Mouse (Mus musculus) heart, postnatal 25 days (tissue): Measurements from ENCODE around the gene Hnrnpu. TPM values are rescaled to one million over a fixed set of nuclear protein-coding genes. Genes with fewer than 3 reads are reported as not detected.
"Not testable (repeated sequence)": the region's sequence is repeated elsewhere in the genome, so short reads cannot be mapped to it uniquely, and the experiment has no call there.

Experiments used
- DNase-seq: peaks from one replicate; pipeline ENCODE4 v3.0.0; 2022; ENCODE audit warnings: low spot score
- intact Hi-C: fragments of 180-260 bp; cut with DNase I; formaldehyde crosslinking; loops from one replicate; pipeline ENCODE4 v1.15.1; 2025
- total RNA-seq, 2 experiments: library from RNA; stranded (reverse); gene quantifications; 2 replicates each; pipeline ENCODE4 v1.2.3; 2021

The Hnrnpu gene
- total RNA-seq, 2 experiments from 2014 or later = 158 to 184 TPM

GRCm38 (mm10) chr1:178318389-178319184 is 19.0 kb downstream of the Hnrnpu start, which contains the start of gene Cox20:
TSS of gene Cox20 (plus strand) at chr1:178319130.
- DNase-seq = peak; percentile 94
- intact Hi-C loops = loop anchor here (1.0 to 2.0 kb wide), 3 partner anchors 18 to 88 kb away; partner anchors contain the start of gene Efcab2

- DNase-seq = no peak
- intact Hi-C loops = loop anchor here (1.0 to 2.0 kb wide), 2 partner anchors 51 to 88 kb away; partner anchors contain the start of gene Efcab2
Measured at GRCm38 (mm10) chr1:178318002-178318388, 19.6 kb downstream of the Hnrnpu start.

- intact Hi-C loops = loop anchor here (1.0 to 2.0 kb wide), 2 partner anchors 51 to 89 kb away; partner anchors contain the start of gene Efcab2
Measured at GRCm38 (mm10) chr1:178317275-178318001, 20.2 kb downstream of the Hnrnpu start.

GRCm38 (mm10) chr1:178314236-178314635 is 23.4 kb downstream of the Hnrnpu start:
- intact Hi-C loops = no loop called here

More at GRCm38 (mm10) chr1:178317275-178318001, 20.2 kb downstream of the Hnrnpu start:
- DNase-seq = no peak

GRCm38 (mm10) chr1:178313039-178313597 is 24.5 kb downstream of the Hnrnpu start:
- no peak for DNase-seq
- intact Hi-C loops = no loop called here

More at GRCm38 (mm10) chr1:178314236-178314635, 23.4 kb downstream of the Hnrnpu start:
- DNase-seq = no peak

GRCm38 (mm10) chr1:178310128-178310527 is 27.5 kb downstream of the Hnrnpu start:
- DNase-seq = no peak
- intact Hi-C loops = loop anchor here (1.0 kb wide), 1 partner anchor 139 kb away; no protein-coding TSS in a partner anchor

- intact Hi-C loops = loop anchor here (10.0 kb wide), 1 partner anchor 365 kb away; no protein-coding TSS in a partner anchor
- no peak for DNase-seq
Measured at GRCm38 (mm10) chr1:178309487-178309886, 28.1 kb downstream of the Hnrnpu start.

GRCm38 (mm10) chr1:178303425-178303824 is 34.2 kb downstream of the Hnrnpu start:
- DNase-seq = peak; percentile 34
- intact Hi-C loops = loop anchor here (1.0 to 10.0 kb wide), 3 partner anchors 56 to 359 kb away; no protein-coding TSS in a partner anchor

GRCm38 (mm10) chr1:178301261-178301660 is 36.3 kb downstream of the Hnrnpu start:
- intact Hi-C loops = loop anchor here (5.0 to 10.0 kb wide), 2 partner anchors 54 to 356 kb away; no protein-coding TSS in a partner anchor
- DNase-seq = not testable (repeated sequence)

- no peak for DNase-seq
- intact Hi-C loops = no loop called here
Measured at GRCm38 (mm10) chr1:178294051-178294450, 43.5 kb downstream of the Hnrnpu start.

- no peak for DNase-seq
- intact Hi-C loops = no loop called here
Measured at GRCm38 (mm10) chr1:178291716-178292115, 45.9 kb downstream of the Hnrnpu start.

GRCm38 (mm10) chr1:178287601-178288176 is 49.9 kb downstream of the Hnrnpu start:
- intact Hi-C loops = no loop called here
- no peak for DNase-seq

GRCm38 (mm10) chr1:178283946-178284720 is 53.5 kb downstream of the Hnrnpu start:
- intact Hi-C loops = no loop called here

GRCm38 (mm10) chr1:178283314-178283713 is 54.3 kb downstream of the Hnrnpu start:
- DNase-seq, intact Hi-C loops: not testable (repeated sequence)

More at GRCm38 (mm10) chr1:178283946-178284720, 53.5 kb downstream of the Hnrnpu start:
- no peak for DNase-seq

- intact Hi-C loops = no loop called here
- DNase-seq = peak; percentile 4
Measured at GRCm38 (mm10) chr1:178276054-178276911, 61.3 kb downstream of the Hnrnpu start.

- intact Hi-C loops = no loop called here
- no peak for DNase-seq
Measured at GRCm38 (mm10) chr1:178275738-178276053, 61.9 kb downstream of the Hnrnpu start.

GRCm38 (mm10) chr1:178275174-178275730 is 62.3 kb downstream of the Hnrnpu start:
- DNase-seq = no peak

More at GRCm38 (mm10) chr1:178275174-178275730, 62.3 kb downstream of the Hnrnpu start:
- intact Hi-C loops = no loop called here
